Comparison of ENCODE assay signal across 8 mouse cellular contexts in the genomic region with DNA sequence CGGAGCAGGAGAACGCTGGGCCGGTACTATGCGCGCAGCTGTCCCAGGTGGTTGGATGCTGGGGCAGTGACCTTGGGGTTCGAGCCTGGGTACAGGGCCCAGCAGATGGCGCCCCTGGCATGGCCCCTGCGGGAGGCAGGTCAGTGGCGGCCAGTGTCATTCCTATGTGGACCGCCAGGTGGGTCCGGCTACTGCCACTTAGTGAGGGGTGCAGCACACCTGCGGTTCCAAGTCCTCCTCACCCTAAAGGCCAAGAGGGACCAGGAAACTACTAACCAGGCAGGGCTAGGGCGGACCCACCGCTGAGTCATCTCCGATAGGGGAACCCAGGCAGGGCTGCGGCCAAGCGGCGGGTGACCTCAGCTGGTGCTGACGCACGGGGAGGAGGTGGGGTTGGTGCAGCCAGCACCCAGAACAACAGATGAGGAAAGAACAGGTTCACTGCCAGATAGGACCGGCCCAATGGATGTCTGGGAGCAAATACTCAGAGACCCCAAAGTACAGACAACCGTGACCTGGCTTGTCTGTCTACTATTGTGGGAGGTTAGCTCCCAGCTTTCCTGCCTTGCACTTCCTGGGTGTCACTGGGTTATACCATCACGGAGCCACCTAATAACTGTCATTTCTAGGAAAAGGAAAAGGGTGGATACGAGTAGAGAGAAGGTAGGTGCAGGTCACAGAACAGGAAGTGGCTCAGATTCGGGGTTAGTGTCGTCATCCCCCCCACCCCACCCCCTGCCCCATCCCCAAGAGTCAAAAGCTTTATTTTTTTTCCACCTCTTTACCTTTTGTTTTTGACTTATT. TPM values are rescaled to one million over a fixed set of nuclear protein-coding genes. Genes with fewer than 3 reads are reported as not detected.
A peak's percentile ranks its signal among the peaks of the same experiment; 100 is the strongest.
DNase-seq lines count a peak whose midpoint lies in the region; ATAC-seq and TF ChIP-seq lines count a peak whose summit lies in the region.

No protein-coding gene starts in this region.

- ATAC-seq in heart, embryonic 13.5 days (ENCODE audit: extremely low read depth, insufficient number of reproducible peaks, low FRiP score, low TSS enrichment), result peak; percentile 65

- peak; percentile 45 for TF ChIP-seq CTCF in E14TG2a.4 (conservative IDR thresholded peaks at IDR 0.05; ENCODE audit: low read length)

- H3K4me3 ChIP-seq in E14TG2a.4 (replicated peaks; ENCODE audit: low read length), result peak overlapping the region; percentile 72
- peak overlapping the region; percentile 37 for H3K4me3 ChIP-seq in heart, embryonic 13.5 days

- H3K36me3 ChIP-seq in E14TG2a.4 (ENCODE audit: insufficient read depth, low read length), result no peaks in the 10 kb centered on the region
- peaks cover 9% of the 10 kb centered on the region; the same call in 1 of the 2 replicates for H3K36me3 ChIP-seq in heart, embryonic 13.5 days

- 16% methylated on average over 26 of the region's 26 CpGs for WGBS in heart, embryonic 13.5 days

- H3K9me3 ChIP-seq in E14TG2a.4 (ENCODE audit: low read length), result no peaks in the 10 kb centered on the region
- H3K9me3 ChIP-seq in heart, embryonic 13.5 days, result no peaks in the 10 kb centered on the region

- peak overlapping the region; percentile 100 for H3K27ac ChIP-seq in heart, embryonic 13.5 days (replicated peaks)

- H3K4me2 ChIP-seq in heart, embryonic 13.5 days, result peak overlapping the region; percentile 66

- 0 out of 2 replicates have a peak, but pooled peaks cover 3% of the 10 kb centered on the region for H3K27me3 ChIP-seq in E14TG2a.4 (ENCODE audit: insufficient read depth, low read length)
- no peaks in the 10 kb centered on the region for H3K27me3 ChIP-seq in heart, embryonic 13.5 days (replicated peaks)

- DNase-seq in adrenal gland, adult 2 months, result peak; percentile 97
- DNase-seq in embryo, embryonic 9.5 days (ENCODE audit: extremely low spot score), result peak; percentile 73
- peak; percentile 92 for DNase-seq in kidney, postnatal 10 days
- DNase-seq in lung, postnatal 36 days, result peak; percentile 92
- DNase-seq in right cerebral cortex, postnatal 4 days, result peak; percentile 65
- DNase-seq in urinary bladder, postnatal 4 days (ENCODE audit: low spot score in 2 of 2), result peak; percentile 81 to 87

- peak overlapping the region; percentile 76 for H3K9ac ChIP-seq in heart, embryonic 13.5 days

- peaks cover 63% of the 10 kb centered on the region for H3K4me1 ChIP-seq in E14TG2a.4 (replicated peaks; ENCODE audit: low read depth, low read length)
- H3K4me1 ChIP-seq in heart, embryonic 13.5 days, result peaks cover 85% of the 10 kb centered on the region

RNA-seq across cellular contexts. Expression of a gene that starts 5.4 kb away (rescaled TPM):
- 1,000 to 10,000 TPM in 1 of 2 experiments, 100 to 1,000 TPM in 1; 913 to 1,618 TPM for total RNA-seq in adrenal gland, adult 2 months (2021)
- polyA plus RNA-seq in adrenal gland, adult 2 months (2012; rRNA removed), result 531 and 632 TPM in 2 replicates
- 1,234 and 1,290 TPM in 2 replicates for polyA plus RNA-seq in heart, embryonic 13.5 days (2015; fragmentation: Nextera tagmentation; extraction: Ambion mirVana)

RNA-seq across cellular contexts. Expression of a gene that starts 7.6 kb away (rescaled TPM):
- total RNA-seq in adrenal gland, adult 2 months (2021), result under 1 TPM; 0.17 to 0.58 TPM
- 0.16 and 0.22 TPM in 2 replicates for polyA plus RNA-seq in adrenal gland, adult 2 months (2012; rRNA removed)
- 0.31 and 0.50 TPM in 2 replicates for polyA plus RNA-seq in heart, embryonic 13.5 days (2015; fragmentation: Nextera tagmentation; extraction: Ambion mirVana)

RNA-seq across cellular contexts. Expression of a gene that starts 24.9 kb away (rescaled TPM):
- total RNA-seq in adrenal gland, adult 2 months (2021), result 10 to 100 TPM; 17.6 to 24.1 TPM
- polyA plus RNA-seq in adrenal gland, adult 2 months (2012; rRNA removed), result 192 and 223 TPM in 2 replicates
- 29.1 and 33.5 TPM in 2 replicates for polyA plus RNA-seq in heart, embryonic 13.5 days (2015; fragmentation: Nextera tagmentation; extraction: Ambion mirVana)

Comparison
In these comparisons a context has a peak if more than half of its experiments do, and no peak if none do; other contexts are left out.
1. Peak in every context shown above with its lines: DNase-seq, ATAC-seq, H3K4me3 ChIP-seq and H3K27ac ChIP-seq.